Mouse (Mus musculus) neural tube, embryonic 11.5 days (tissue): ENCODE measurements around the gene Meox2. TPM values are rescaled to one million over a fixed set of nuclear protein-coding genes. Genes with fewer than 3 reads are reported as not detected.
"Not testable (repeated sequence)": the region's sequence is repeated elsewhere in the genome, so short reads cannot be mapped to it uniquely, and the experiment has no call there.

ENCODE experiments used
- ATAC-seq: fragments of 200-750 bp; cut with Nextera tagmentation; 2 replicates; pipeline ENCODE4 v1.8.0; 2017; ENCODE audit warnings: moderate number of reproducible peaks, mild to moderate bottlenecking, moderate TSS enrichment, moderate library complexity; ENCODE audit not compliant: insufficient read depth, low FRiP score, low TSS enrichment
- DNase-seq: peaks from one replicate; pipeline ENCODE4 v3.0.0-alpha.2; 2015; ENCODE audit warnings: low spot score
- H3K27ac ChIP-seq: fragments of 300-500 bp; sonication (generic); 2 replicates; pipeline ENCODE4 v1.5.1; 2014; ENCODE audit warnings: low read depth, mild to moderate bottlenecking, low read length
- H3K27me3 ChIP-seq: fragments of 300-500 bp; sonication (generic); 2 replicates; pipeline ENCODE4 v1.6.1; 2014; ENCODE audit warnings: mild to moderate bottlenecking, low read length, mixed read lengths; ENCODE audit not compliant: control insufficient read depth, insufficient read depth
- H3K36me3 ChIP-seq: fragments of 300-500 bp; sonication (generic); 2 replicates; pipeline ENCODE4 v1.6.1; 2014; ENCODE audit warnings: mild to moderate bottlenecking, low read length, moderate library complexity, mixed read lengths; ENCODE audit not compliant: control insufficient read depth, insufficient read depth
- H3K4me1 ChIP-seq: fragments of 300-500 bp; sonication (generic); 2 replicates; pipeline ENCODE4 v1.6.1; 2014; ENCODE audit warnings: low read length, mixed read lengths; ENCODE audit not compliant: control insufficient read depth, insufficient read depth
- H3K4me2 ChIP-seq: fragments of 300-500 bp; sonication (generic); 2 replicates; pipeline ENCODE4 v1.6.1; 2014; ENCODE audit warnings: low read depth, mild to moderate bottlenecking, moderate library complexity
- H3K4me3 ChIP-seq: fragments of 300-500 bp; sonication (generic); 2 replicates; pipeline ENCODE4 v1.5.1; 2014; ENCODE audit warnings: low read depth, low read length
- H3K9ac ChIP-seq: fragments of 300-500 bp; sonication (generic); 2 replicates; pipeline ENCODE4 v1.6.1; 2014; ENCODE audit warnings: mild to moderate bottlenecking, low read length
- H3K9me3 ChIP-seq: fragments of 300-500 bp; sonication (generic); 2 replicates; pipeline ENCODE4 v1.6.1; 2016; ENCODE audit warnings: low read length; ENCODE audit not compliant: control insufficient read depth
- WGBS: fragments of 180-500 bp; shearing (Covaris S2); extraction: QIAGEN DNeasy Blood & Tissue Kit; methylation state at CpG from one replicate; pipeline ENCODE4 v1.1.7; 2014; 5-methylcytosine and 5-hydroxymethylcytosine counted together
- polyA plus RNA-seq: library from polyadenylated mRNA; unstranded; fragments of >200 nt; fragmentation: Nextera tagmentation; extraction: Ambion mirVana; gene quantifications from 2 replicates; pipeline ENCODE4 v1.2.1, GENCODE M21; 2014

Meox2 gene
- polyA plus RNA-seq = 10.9 and 13.2 TPM in 2 replicates

GRCm38 (mm10) chr12:37108390-37108738, at the start of gene Meox2:
Gene Meox2 (plus strand): TSS chr12:37108540.
- peak; percentile 68 for DNase-seq
- Histone ChIP-seq H3K36me3 (no peaks in the 10 kb centered on the region), H3K9me3 (no peaks in the 10 kb centered on the region), H3K4me1 (peaks cover 4% of the 10 kb centered on the region; the same call in 1 of the 2 replicates), H3K4me3 (peak within 1 kb of the TSS; percentile 53), H3K27me3 (peaks cover 35% of the 10 kb centered on the region), H3K9ac (peak within 1 kb of the TSS; percentile 36), H3K27ac (0 out of 2 replicates have a peak within 1 kb of the TSS, but pooled peaks have one; percentile 14), H3K4me2 (peak within 1 kb of the TSS; percentile 72)
- no peak for ATAC-seq
- WGBS = under 1% methylated on average over 12 of the region's 12 CpGs

GRCm38 (mm10) chr12:37072636-37073035, 35.7 kb upstream of the Meox2 start:
- Histone ChIP-seq H3K27me3 (no peaks in the 10 kb centered on the region), H3K4me3 (no peak overlapping the region), H3K4me1 (no peaks in the 10 kb centered on the region), H3K9ac (no peak overlapping the region), H3K4me2 (no peak overlapping the region), H3K36me3 (no peaks in the 10 kb centered on the region), H3K27ac (no peak overlapping the region), H3K9me3 (no peaks in the 10 kb centered on the region)
- WGBS = 45% methylated on average over 3 of the region's 3 CpGs
- ATAC-seq (no peak), DNase-seq (no peak)

GRCm38 (mm10) chr12:37077308-37077707, 31.0 kb upstream of the Meox2 start:
- Histone ChIP-seq H3K27ac (no peak overlapping the region), H3K9me3 (no peaks in the 10 kb centered on the region), H3K4me2 (no peak overlapping the region), H3K4me1 (no peaks in the 10 kb centered on the region), H3K9ac (no peak overlapping the region), H3K36me3 (no peaks in the 10 kb centered on the region), H3K27me3 (no peaks in the 10 kb centered on the region), H3K4me3 (no peak overlapping the region)
- WGBS = 75% methylated on average over 1 of the region's 1 CpGs
- ATAC-seq (no peak), DNase-seq (no peak)

GRCm38 (mm10) chr12:37080005-37080404, 28.3 kb upstream of the Meox2 start:
- not testable (repeated sequence) for H3K9ac ChIP-seq, H3K36me3 ChIP-seq, ATAC-seq, H3K4me2 ChIP-seq, H3K27me3 ChIP-seq, H3K9me3 ChIP-seq, H3K4me1 ChIP-seq, DNase-seq, H3K27ac ChIP-seq, H3K4me3 ChIP-seq
- WGBS = 57% methylated on average over 5 of the region's 5 CpGs

- Histone ChIP-seq H3K27ac (no peak overlapping the region), H3K4me2 (no peak overlapping the region), H3K9me3 (no peaks in the 10 kb centered on the region), H3K36me3 (no peaks in the 10 kb centered on the region), H3K4me3 (no peak overlapping the region), H3K27me3 (peaks cover 35% of the 10 kb centered on the region), H3K9ac (no peak overlapping the region), H3K4me1 (peaks cover 4% of the 10 kb centered on the region; the same call in 1 of the 2 replicates)
- WGBS = 37% methylated on average over 8 of the region's 8 CpGs
- DNase-seq (no peak), ATAC-seq (no peak)
Observed at GRCm38 (mm10) chr12:37106541-37106940, 1.8 kb upstream of the Meox2 start.

- H3K9ac ChIP-seq = no peak overlapping the region
- DNase-seq (peak; percentile 16), ATAC-seq (no peak)
- 49% methylated on average over 2 of the region's 2 CpGs for WGBS
- H3K27me3 ChIP-seq = peaks cover 35% of the 10 kb centered on the region
- H3K36me3 ChIP-seq = no peaks in the 10 kb centered on the region
- no peak overlapping the region for H3K4me3 ChIP-seq
- H3K4me2 ChIP-seq = no peak overlapping the region
- no peaks in the 10 kb centered on the region for H3K9me3 ChIP-seq
- H3K27ac ChIP-seq = no peak overlapping the region
- peaks cover 4% of the 10 kb centered on the region; the same call in 1 of the 2 replicates for H3K4me1 ChIP-seq
Observed at GRCm38 (mm10) chr12:37107150-37107549, 1.2 kb upstream of the Meox2 start.

GRCm38 (mm10) chr12:37107713-37108389, 489 bp upstream of the Meox2 start:
- ATAC-seq (no peak), DNase-seq (peak; percentile 11)
- H3K9me3 ChIP-seq = no peaks in the 10 kb centered on the region
- WGBS = 22% methylated on average over 20 of the region's 20 CpGs
- H3K27me3 ChIP-seq = peaks cover 35% of the 10 kb centered on the region
- no peak overlapping the region for H3K27ac ChIP-seq
- H3K9ac ChIP-seq = no peak overlapping the region
- H3K4me2 ChIP-seq = peak overlapping the region; percentile 72
- H3K4me1 ChIP-seq = peaks cover 4% of the 10 kb centered on the region; the same call in 1 of the 2 replicates
- H3K36me3 ChIP-seq = no peaks in the 10 kb centered on the region
- peak overlapping the region; percentile 53 for H3K4me3 ChIP-seq

GRCm38 (mm10) chr12:37108819-37109473, 606 bp downstream of the Meox2 start:
- Histone ChIP-seq H3K27me3 (peaks cover 35% of the 10 kb centered on the region), H3K9ac (peak overlapping the region; percentile 36)

More at GRCm38 (mm10) chr12:37108819-37109473, 606 bp downstream of the Meox2 start:
- peak overlapping the region; percentile 72 for H3K4me2 ChIP-seq
- no peaks in the 10 kb centered on the region for H3K36me3 ChIP-seq
- no peaks in the 10 kb centered on the region for H3K9me3 ChIP-seq
- H3K27ac ChIP-seq = 0 out of 2 replicates have a peak overlapping the region, but pooled peaks have one; percentile 14
- peak overlapping the region; percentile 53 for H3K4me3 ChIP-seq
- ATAC-seq (peak; percentile 69), DNase-seq (peak; percentile 51)
- 1% methylated on average over 29 of the region's 29 CpGs for WGBS
- H3K4me1 ChIP-seq = peaks cover 4% of the 10 kb centered on the region; the same call in 1 of the 2 replicates
